Mouse (Mus musculus) heart, embryonic 11.5 days (tissue): ENCODE measurements around the gene Cdh22. TPM values are rescaled to one million over a fixed set of nuclear protein-coding genes. Genes with fewer than 3 reads are reported as not detected.

ENCODE experiments used
- ATAC-seq: fragments of 200-750 bp; cut with Nextera tagmentation; replicated peaks from 2 replicates; pipeline ENCODE4 v1.8.0; 2017; ENCODE audit warnings: moderate library complexity; ENCODE audit not compliant: insufficient number of reproducible peaks, low FRiP score, low TSS enrichment
- H3K27ac ChIP-seq: fragments of 300-500 bp; sonication (generic); 2 replicates; pipeline ENCODE4 v1.5.1; 2014; ENCODE audit warnings: mild to moderate bottlenecking, low read depth, low read length
- H3K27me3 ChIP-seq: fragments of 300-500 bp; sonication (generic); 2 replicates; pipeline ENCODE4 v1.6.1; 2014; ENCODE audit warnings: mild to moderate bottlenecking, low read length, mixed read lengths; ENCODE audit not compliant: control insufficient read depth, insufficient read depth
- H3K36me3 ChIP-seq: fragments of 300-500 bp; sonication (generic); 2 replicates; pipeline ENCODE4 v1.6.1; 2014; ENCODE audit warnings: mild to moderate bottlenecking, low read length, moderate library complexity, mixed read lengths; ENCODE audit not compliant: control insufficient read depth, insufficient read depth
- H3K4me1 ChIP-seq: fragments of 300-500 bp; sonication (generic); 2 replicates; pipeline ENCODE4 v1.6.1; 2014; ENCODE audit warnings: low read length; ENCODE audit not compliant: control insufficient read depth, insufficient read depth
- H3K4me2 ChIP-seq: fragments of 300-500 bp; sonication (generic); 2 replicates; pipeline ENCODE4 v1.6.1; 2014; ENCODE audit warnings: mild to moderate bottlenecking, moderate library complexity
- H3K4me3 ChIP-seq: fragments of 300-500 bp; sonication (generic); 2 replicates; pipeline ENCODE4 v1.5.1; 2014; ENCODE audit warnings: low read depth, low read length
- H3K9ac ChIP-seq: fragments of 300-500 bp; sonication (generic); 2 replicates; pipeline ENCODE4 v1.6.1; 2014; ENCODE audit warnings: mild to moderate bottlenecking, low read depth, low read length, moderate library complexity
- H3K9me3 ChIP-seq: fragments of 300-500 bp; sonication (generic); replicated peaks from 2 replicates; pipeline ENCODE4 v1.6.1; 2016; ENCODE audit warnings: low read length; ENCODE audit not compliant: control insufficient read depth
- WGBS: fragments of 180-500 bp; shearing (Covaris S2); extraction: QIAGEN DNeasy Blood & Tissue Kit; methylation state at CpG from one replicate; pipeline ENCODE4 v1.1.7; 2014; ENCODE audit not compliant: insufficient replicate concordance; 5-methylcytosine and 5-hydroxymethylcytosine counted together
- polyA plus RNA-seq: library from polyadenylated mRNA; unstranded; fragments of >200 nt; fragmentation: Nextera tagmentation; extraction: Ambion mirVana; gene quantifications from 2 replicates; pipeline ENCODE4 v1.2.1, GENCODE M21; 2014

Cdh22 gene
- polyA plus RNA-seq, 1 experiment from 2014 or later, result 0.16 TPM

DNA sequence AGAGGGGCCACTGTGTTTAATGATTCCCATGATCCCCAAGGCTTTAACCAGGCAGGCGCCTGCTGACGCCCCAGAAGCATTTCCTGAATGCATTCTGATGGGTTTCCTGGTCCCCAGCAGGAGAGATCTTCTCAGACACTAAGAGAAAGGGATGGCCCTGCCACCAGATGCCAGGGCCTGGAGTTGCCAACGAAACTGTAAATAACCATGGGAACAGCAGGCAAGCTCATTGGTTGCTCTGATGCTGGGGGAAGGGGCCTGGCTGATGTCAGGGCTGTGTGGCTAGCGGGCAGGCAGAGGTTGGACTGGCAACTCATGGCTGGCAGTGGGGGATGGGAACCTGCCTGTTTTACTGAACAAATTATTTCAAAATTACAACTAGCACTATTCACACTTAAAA lies 38.9 kb upstream of the Cdh22 start:
- Histone ChIP-seq H3K27me3 (no peaks in the 10 kb centered on the region), H3K4me1 (peaks cover 4% of the 10 kb centered on the region; the same call in 1 of the 2 replicates), H3K36me3 (no peaks in the 10 kb centered on the region), H3K4me3 (no peak overlapping the region), H3K4me2 (no peak overlapping the region), H3K27ac (no peak overlapping the region), H3K9me3 (no peaks in the 10 kb centered on the region), H3K9ac (no peak overlapping the region)
- no peak for ATAC-seq
- 37% methylated on average over 4 of the region's 4 CpGs for WGBS

DNA sequence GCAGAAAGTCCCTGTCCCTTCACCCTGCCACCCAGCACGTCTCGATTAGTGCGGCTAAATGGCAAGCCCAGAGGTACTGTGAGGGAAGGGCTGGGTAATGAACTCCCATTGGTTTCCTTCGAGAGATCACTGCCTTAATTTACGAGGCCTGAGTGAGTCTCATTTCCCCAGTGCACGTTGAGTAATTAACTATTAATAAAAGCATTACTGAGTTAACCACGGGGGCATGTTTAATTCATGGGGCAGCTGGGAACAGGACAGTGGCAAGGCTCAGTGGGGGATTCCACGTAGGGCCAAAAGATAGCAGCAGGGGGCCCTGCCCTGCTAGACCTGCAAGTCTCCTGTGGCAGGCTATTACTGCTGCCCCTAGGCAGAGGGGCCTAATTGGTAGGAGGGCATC lies 36.7 kb upstream of the Cdh22 start:
- 13% methylated on average over 8 of the region's 8 CpGs for WGBS

DNA sequence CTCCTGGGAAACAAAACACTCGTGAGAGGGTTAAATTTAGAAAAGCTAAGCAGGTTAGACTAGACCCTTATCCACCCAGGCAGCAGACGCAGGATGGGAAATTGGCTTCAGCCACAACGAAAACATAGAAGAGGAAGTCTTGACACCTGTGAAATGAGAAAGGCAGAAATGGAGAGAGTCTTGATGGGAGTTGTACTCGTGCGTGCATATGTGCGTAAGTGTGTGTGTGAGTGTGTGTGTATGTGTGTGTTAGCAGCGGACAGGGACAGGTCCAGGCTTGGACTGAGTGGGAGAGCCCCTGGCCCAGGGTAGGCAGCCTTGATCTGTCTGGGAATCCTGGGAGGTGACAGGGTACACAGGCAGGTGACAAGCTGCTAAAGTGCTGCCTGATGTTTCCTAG lies 36.2 kb upstream of the Cdh22 start:
- no peak overlapping the region for H3K27ac ChIP-seq
- whole genome bisulfite sequencing, result 41% methylated on average over 7 of the region's 7 CpGs
- peak overlapping the region; percentile 23; the same call in 1 of the 2 replicates for H3K4me2 ChIP-seq
- H3K4me3 ChIP-seq, result no peak overlapping the region
- ATAC-seq, result no peak
- peaks cover 4% of the 10 kb centered on the region; the same call in 1 of the 2 replicates for H3K4me1 ChIP-seq
- H3K9ac ChIP-seq, result no peak overlapping the region
- peaks cover 17% of the 10 kb centered on the region for H3K27me3 ChIP-seq
- H3K36me3 ChIP-seq, result no peaks in the 10 kb centered on the region
- no peaks in the 10 kb centered on the region for H3K9me3 ChIP-seq

More for the DNA sequence above, 36.7 kb upstream of the Cdh22 start:
- Histone ChIP-seq H3K36me3 (no peaks in the 10 kb centered on the region), H3K4me3 (no peak overlapping the region), H3K9ac (no peak overlapping the region), H3K9me3 (no peaks in the 10 kb centered on the region), H3K4me2 (no peak overlapping the region), H3K27ac (no peak overlapping the region), H3K27me3 (peaks cover 14% of the 10 kb centered on the region; the same call in 1 of the 2 replicates), H3K4me1 (peaks cover 4% of the 10 kb centered on the region; the same call in 1 of the 2 replicates)
- ATAC-seq, result no peak

DNA sequence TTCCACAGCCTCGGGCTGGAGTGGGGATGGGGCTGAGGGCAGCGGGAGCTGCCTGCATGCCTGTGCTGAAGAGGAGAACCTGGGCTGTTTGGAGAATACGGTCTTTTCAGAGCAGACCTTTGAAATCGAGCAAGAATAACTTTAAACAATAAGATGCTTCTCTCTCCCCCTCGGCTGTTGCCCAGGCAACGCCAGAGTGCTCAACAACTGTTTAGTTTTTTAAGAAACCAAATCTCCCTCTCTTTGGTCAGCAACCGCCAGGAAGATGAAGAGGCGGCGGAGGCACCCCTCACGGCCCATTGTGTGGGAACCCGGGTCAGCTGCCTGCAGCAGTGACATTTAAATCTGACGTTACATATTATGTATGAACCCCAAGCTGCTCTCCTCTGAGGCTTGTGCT lies 32.1 kb upstream of the Cdh22 start:
- no peak overlapping the region for H3K9ac ChIP-seq
- H3K27me3 ChIP-seq, result peaks cover 32% of the 10 kb centered on the region
- no peak overlapping the region for H3K4me2 ChIP-seq
- H3K4me3 ChIP-seq, result no peak overlapping the region
- ATAC-seq, result no peak
- peaks cover 7% of the 10 kb centered on the region; the same call in 1 of the 2 replicates for H3K4me1 ChIP-seq
- H3K36me3 ChIP-seq, result no peaks in the 10 kb centered on the region
- 33% methylated on average over 12 of the region's 12 CpGs for WGBS
- no peak overlapping the region for H3K27ac ChIP-seq
- H3K9me3 ChIP-seq, result no peaks in the 10 kb centered on the region

DNA sequence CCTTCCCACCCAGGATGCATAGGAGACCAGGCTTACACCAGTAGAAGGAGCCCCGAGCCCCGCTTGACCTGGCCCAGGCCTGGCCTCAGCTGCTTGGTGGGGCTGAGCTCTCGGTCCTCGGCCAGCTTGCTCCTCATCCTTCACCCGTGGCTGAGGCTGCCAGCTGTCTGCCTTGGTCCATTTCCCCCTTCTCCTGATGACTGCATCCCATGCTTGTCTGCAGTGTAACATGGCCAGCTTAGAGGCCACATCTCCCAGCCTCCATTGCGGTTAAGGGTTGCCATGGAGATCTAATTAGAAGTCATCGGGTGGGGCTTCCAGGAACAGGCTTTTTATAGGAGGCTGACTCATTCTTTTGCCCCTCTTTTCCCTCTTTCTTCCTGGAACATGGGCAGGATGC lies 29.2 kb upstream of the Cdh22 start:
- no peak overlapping the region for H3K4me3 ChIP-seq
- H3K4me1 ChIP-seq, result 0 out of 2 replicates have a peak, but pooled peaks cover 3% of the 10 kb centered on the region
- H3K36me3 ChIP-seq, result no peaks in the 10 kb centered on the region
- H3K27ac ChIP-seq, result no peak overlapping the region
- WGBS, result 68% methylated on average over 7 of the region's 7 CpGs
- no peak overlapping the region for H3K4me2 ChIP-seq
- H3K27me3 ChIP-seq, result peaks cover 41% of the 10 kb centered on the region
- ATAC-seq, result no peak
- no peaks in the 10 kb centered on the region for H3K9me3 ChIP-seq
- H3K9ac ChIP-seq, result no peak overlapping the region

DNA sequence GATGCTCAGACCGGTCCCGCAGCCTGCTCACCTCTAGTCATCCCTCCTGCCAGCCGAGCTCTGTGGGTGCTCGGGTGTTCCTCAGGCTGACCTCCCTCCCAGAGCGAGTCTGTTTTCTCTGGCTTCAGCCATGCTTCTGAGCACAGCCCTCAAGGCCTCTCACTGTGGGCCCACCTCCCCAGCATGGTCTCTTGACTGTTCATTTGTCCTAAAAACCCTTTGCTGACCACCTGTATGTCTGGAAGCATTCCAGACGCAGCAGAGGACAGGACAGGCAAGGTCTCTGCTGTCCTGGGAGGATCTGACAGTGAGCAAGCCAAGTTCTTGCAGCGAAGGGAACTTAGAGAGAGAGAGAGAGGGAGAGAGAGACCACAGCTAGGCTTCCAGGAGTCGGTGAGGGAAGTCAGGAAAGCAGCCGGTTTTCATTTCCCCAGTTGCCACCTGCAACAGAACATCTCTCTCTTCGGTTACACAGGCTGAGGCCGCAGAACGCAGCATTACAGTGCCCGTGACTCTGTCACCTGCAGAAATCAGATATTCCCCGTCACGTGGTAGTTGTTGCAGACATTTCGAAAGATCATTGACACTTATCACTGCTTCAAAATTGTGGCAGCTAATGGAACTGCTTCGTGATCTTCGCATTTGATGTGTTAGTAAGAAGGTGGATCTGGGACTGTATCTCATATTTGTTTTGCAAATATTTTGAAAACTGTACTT lies 27.8 kb upstream of the Cdh22 start:
- H3K9me3 ChIP-seq, result no peaks in the 10 kb centered on the region
- peaks cover 48% of the 10 kb centered on the region for H3K27me3 ChIP-seq
- WGBS, result 53% methylated on average over 18 of the region's 18 CpGs
- no peak overlapping the region for H3K4me2 ChIP-seq
- 0 out of 2 replicates have a peak, but pooled peaks cover 3% of the 10 kb centered on the region for H3K4me1 ChIP-seq
- no peak for ATAC-seq
- no peak overlapping the region for H3K27ac ChIP-seq
- no peak overlapping the region for H3K4me3 ChIP-seq
- no peak overlapping the region for H3K9ac ChIP-seq
- no peaks in the 10 kb centered on the region for H3K36me3 ChIP-seq

DNA sequence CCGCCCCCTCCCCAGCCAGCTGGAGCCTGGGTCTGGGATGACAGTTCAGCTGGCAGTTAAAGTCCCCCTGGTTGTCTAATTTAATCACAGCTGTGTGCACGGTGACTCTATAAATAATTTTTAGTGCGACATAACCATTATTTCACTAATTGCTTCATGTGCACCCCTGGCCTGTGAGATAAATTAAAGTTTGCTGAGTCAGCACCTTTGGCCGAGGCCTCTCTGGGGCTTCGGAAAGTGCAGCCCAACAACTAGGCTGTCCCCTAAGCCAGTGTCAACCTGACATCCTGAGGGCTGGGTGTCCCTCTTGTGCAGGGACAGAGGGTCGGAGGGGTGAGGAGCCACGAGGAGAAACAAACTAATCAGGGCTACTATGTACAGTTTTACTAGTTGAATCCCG lies 25.2 kb upstream of the Cdh22 start:
- peaks cover 56% of the 10 kb centered on the region for H3K27me3 ChIP-seq
- 80% methylated on average over 8 of the region's 8 CpGs for WGBS

DNA sequence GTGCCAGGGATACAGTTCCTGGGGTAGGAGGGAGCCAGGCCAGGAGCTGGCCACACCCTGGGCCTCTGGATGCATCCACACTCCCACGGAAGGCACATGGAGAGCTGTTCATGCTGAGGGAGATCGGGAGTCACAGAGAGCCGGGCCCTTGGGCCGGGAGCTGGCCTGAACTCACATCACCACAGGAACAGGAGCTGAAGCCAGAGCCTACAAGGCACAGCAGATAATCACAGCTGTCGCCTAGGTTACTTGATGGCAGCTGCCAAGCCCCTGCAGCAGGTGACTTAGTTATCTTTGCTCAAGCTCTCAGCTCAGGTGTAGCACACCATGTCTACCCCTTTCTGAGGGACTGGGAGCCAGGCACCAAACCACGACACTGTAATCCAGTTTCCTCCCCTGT lies 23.7 kb upstream of the Cdh22 start:
- Histone ChIP-seq H3K4me3 (no peak overlapping the region), H3K27ac (no peak overlapping the region), H3K4me1 (0 out of 2 replicates have a peak, but pooled peaks cover 3% of the 10 kb centered on the region), H3K36me3 (no peaks in the 10 kb centered on the region), H3K9ac (no peak overlapping the region), H3K27me3 (peaks cover 66% of the 10 kb centered on the region), H3K9me3 (no peaks in the 10 kb centered on the region), H3K4me2 (no peak overlapping the region)
- WGBS, result 69% methylated on average over 6 of the region's 6 CpGs
- ATAC-seq, result no peak

More for the DNA sequence above, 25.2 kb upstream of the Cdh22 start:
- Histone ChIP-seq H3K9me3 (no peaks in the 10 kb centered on the region), H3K4me3 (no peak overlapping the region), H3K9ac (no peak overlapping the region), H3K4me1 (0 out of 2 replicates have a peak, but pooled peaks cover 3% of the 10 kb centered on the region), H3K4me2 (no peak overlapping the region), H3K27ac (no peak overlapping the region), H3K36me3 (no peaks in the 10 kb centered on the region)
- no peak for ATAC-seq
